Mouse (Mus musculus) embryonic facial prominence, embryonic 13.5 days (tissue): Measurements from ENCODE around the gene Mavs. TPM values are rescaled to one million over a fixed set of nuclear protein-coding genes. Genes with fewer than 3 reads are reported as not detected.
A peak's percentile ranks its signal among the peaks of the same experiment; 100 is the strongest.

Experiments
- ATAC-seq: fragments of 200-750 bp; cut with Nextera tagmentation; 2 replicates; pipeline ENCODE4 v1.8.0; 2017; ENCODE audit warnings: low read depth; ENCODE audit not compliant: insufficient number of reproducible peaks, insufficient read depth, low FRiP score, low TSS enrichment
- H3K27ac ChIP-seq: fragments of 300-500 bp; sonication (generic); 2 replicates; pipeline ENCODE4 v1.5.1; 2015; ENCODE audit warnings: moderate library complexity, mild to moderate bottlenecking, inconsistent platforms
- H3K27me3 ChIP-seq: fragments of 300-500 bp; sonication (generic); 2 replicates; pipeline ENCODE4 v1.6.1; 2015; ENCODE audit warnings: mild to moderate bottlenecking, inconsistent platforms
- H3K36me3 ChIP-seq: fragments of 300-500 bp; sonication (generic); 2 replicates; pipeline ENCODE4 v1.6.1; 2015; ENCODE audit warnings: mild to moderate bottlenecking, inconsistent platforms
- H3K4me1 ChIP-seq: fragments of 300-500 bp; sonication (generic); 2 replicates; pipeline ENCODE4 v1.6.1; 2015; ENCODE audit warnings: inconsistent platforms
- H3K4me2 ChIP-seq: fragments of 300-500 bp; sonication (generic); 2 replicates; pipeline ENCODE4 v1.6.1; 2015; ENCODE audit warnings: moderate library complexity, mild to moderate bottlenecking, inconsistent platforms
- H3K4me3 ChIP-seq: fragments of 300-500 bp; sonication (generic); 2 replicates; pipeline ENCODE4 v1.5.1; 2015; ENCODE audit warnings: mild to moderate bottlenecking, inconsistent platforms
- H3K9ac ChIP-seq: fragments of 300-500 bp; sonication (generic); 2 replicates; pipeline ENCODE4 v1.6.1; 2015; ENCODE audit warnings: mild to moderate bottlenecking, inconsistent platforms
- H3K9me3 ChIP-seq: fragments of 300-500 bp; sonication (generic); 2 replicates; pipeline ENCODE4 v1.6.1; 2016; ENCODE audit warnings: inconsistent platforms
- WGBS: fragments of 180-500 bp; shearing (Covaris S2); methylation state at CpG from one replicate; pipeline ENCODE4 v1.1.7; 2015; ENCODE audit warnings: mixed read lengths; 5-methylcytosine and 5-hydroxymethylcytosine counted together
- polyA plus RNA-seq: library from polyadenylated mRNA; unstranded; fragments of >200 nt; fragmentation: Nextera tagmentation; extraction: Ambion mirVana; gene quantifications from 2 replicates; pipeline ENCODE4 v1.2.1, GENCODE M21; 2015

Mavs gene
- polyA plus RNA-seq, 1 experiment from 2014 or later: 16.1 TPM

DNA sequence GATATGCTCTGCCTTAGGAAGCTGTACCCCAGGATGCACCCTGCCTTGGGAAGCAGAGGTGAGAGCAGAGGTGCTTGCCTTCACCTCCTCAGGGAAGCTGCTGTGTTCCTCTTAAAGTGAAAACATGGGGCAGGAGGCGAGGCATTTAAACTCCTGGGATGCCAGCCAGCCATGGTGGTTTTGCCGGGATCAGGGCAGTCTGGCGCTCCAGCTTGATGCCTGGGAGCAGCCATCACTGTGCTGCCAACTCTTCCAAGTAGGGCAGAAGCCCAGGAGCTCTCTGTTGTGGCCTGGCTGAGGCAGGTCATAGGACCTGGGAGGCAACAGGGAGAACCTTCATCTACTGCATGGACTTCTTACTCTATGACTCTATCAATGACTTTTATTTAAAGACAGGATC is 32.6 kb upstream of the Mavs start:
- Histone ChIP-seq H3K27ac (no peak overlapping the region), H3K27me3 (no peaks in the 10 kb centered on the region), H3K4me3 (no peak overlapping the region), H3K36me3 (peaks cover 35% of the 10 kb centered on the region), H3K4me1 (peaks cover 18% of the 10 kb centered on the region), H3K9ac (no peak overlapping the region), H3K9me3 (no peaks in the 10 kb centered on the region), H3K4me2 (no peak overlapping the region)
- WGBS: 96% methylated on average over 3 of the region's 3 CpGs
- no peak for ATAC-seq

DNA sequence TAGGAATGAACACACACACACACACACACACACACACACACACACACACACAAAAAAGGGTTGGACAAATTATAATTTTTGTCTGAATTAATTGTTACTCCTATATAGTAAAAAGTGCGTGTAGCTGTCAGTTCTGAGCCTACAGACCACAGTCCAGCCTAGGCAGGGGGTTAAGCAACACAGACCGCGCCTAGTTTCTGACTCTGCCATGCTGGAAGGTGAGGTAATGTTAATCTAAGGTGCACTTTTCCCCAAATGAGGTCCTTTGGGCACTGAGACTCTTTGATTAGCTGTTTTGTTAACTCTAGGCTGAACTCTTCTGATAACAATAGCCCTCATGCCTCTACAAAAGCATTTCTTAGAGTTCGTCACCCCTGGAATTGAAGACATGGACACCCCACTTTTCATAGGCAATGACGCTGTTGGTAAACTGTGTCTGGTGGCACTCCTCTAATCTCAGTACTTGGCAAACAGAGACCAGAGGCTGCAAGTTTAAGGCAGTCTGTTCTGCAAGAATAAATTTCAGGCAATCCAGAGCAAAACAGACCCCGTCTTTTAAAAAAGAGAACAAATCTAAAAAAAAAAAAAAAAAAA is 29.9 kb upstream of the Mavs start:
- Histone ChIP-seq H3K4me1 (peaks cover 18% of the 10 kb centered on the region), H3K27ac (peak overlapping the region; percentile 91), H3K4me3 (no peak overlapping the region), H3K27me3 (no peaks in the 10 kb centered on the region), H3K9ac (no peak overlapping the region), H3K9me3 (no peaks in the 10 kb centered on the region), H3K4me2 (no peak overlapping the region), H3K36me3 (peaks cover 19% of the 10 kb centered on the region)
- no peak for ATAC-seq
- WGBS: 79% methylated on average over 6 of the region's 6 CpGs

DNA sequence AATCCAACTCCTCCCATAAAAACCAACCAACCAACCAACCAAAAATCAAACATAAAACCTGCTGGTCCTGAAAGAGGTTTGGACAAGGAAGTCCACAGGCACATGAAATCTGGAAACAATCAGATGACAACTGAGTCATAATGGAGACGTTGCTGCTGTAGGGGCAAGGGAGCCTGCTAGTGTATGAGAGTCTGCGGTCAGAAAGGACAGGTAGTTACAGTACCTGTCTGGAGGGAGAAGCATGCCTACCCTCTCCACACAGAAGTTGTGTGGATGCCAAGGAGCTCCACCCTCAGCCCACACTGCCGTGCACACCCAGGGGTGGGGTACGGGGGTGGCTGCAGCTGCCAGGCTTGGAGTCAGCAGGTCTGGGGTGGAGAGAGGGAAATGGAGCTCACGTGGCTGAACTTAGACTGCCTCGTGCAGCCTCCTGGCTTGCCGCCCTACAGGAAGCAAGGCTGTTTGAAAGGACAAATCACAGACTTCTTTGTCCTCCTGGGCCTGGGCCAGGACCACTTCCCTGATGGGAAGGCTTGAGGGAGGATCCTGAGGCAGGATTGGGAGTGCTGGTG is 29.4 kb upstream of the Mavs start:
- H3K27me3 ChIP-seq: no peaks in the 10 kb centered on the region
- no peaks in the 10 kb centered on the region for H3K9me3 ChIP-seq
- H3K36me3 ChIP-seq: peaks cover 14% of the 10 kb centered on the region
- peak overlapping the region; percentile 40 for H3K4me2 ChIP-seq
- peak; percentile 82 for ATAC-seq
- H3K27ac ChIP-seq: peak overlapping the region; percentile 91
- H3K4me1 ChIP-seq: peaks cover 21% of the 10 kb centered on the region
- no peak overlapping the region for H3K9ac ChIP-seq
- WGBS: 26% methylated on average over 7 of the region's 7 CpGs
- no peak overlapping the region for H3K4me3 ChIP-seq

DNA sequence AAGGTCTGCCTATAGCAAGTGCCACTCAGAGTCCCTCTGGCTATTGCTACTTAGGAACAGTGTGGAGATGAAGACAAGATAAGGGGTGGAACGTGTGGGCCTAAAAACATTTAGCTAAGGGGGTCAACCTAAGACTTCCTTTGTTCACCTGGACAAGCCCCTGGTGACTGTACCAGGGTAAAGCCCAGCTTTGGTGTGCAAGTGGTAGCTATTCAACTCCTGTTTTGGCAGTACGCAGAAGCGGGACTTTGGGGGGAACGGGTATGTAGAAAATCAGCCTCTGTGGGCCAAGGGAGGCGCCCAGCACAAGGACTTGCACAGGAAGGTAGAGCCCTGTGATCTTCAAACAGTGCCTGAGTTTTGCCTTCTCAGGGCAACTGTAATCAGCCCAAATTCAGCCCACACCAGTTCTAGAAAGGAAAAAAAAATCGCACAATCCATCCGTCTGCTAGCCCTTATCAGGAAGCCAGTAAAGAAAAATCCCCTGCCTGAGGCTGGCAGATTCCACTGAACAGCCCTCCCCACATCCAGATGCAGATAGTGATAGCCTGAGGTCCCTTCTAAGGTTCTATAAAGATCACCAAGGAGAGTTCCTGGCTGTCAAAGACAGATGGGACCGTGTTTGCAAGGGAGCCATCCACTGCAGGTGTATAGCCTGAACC is 28.2 kb upstream of the Mavs start:
- H3K4me2 ChIP-seq: no peak overlapping the region
- peak overlapping the region; percentile 91; the same call in 1 of the 2 replicates for H3K27ac ChIP-seq
- no peak overlapping the region for H3K4me3 ChIP-seq
- H3K9ac ChIP-seq: no peak overlapping the region
- no peaks in the 10 kb centered on the region for H3K9me3 ChIP-seq
- H3K4me1 ChIP-seq: peaks cover 25% of the 10 kb centered on the region
- 78% methylated on average over 8 of the region's 8 CpGs for WGBS
- H3K36me3 ChIP-seq: 0 out of 2 replicates have a peak, but pooled peaks cover 5% of the 10 kb centered on the region
- no peaks in the 10 kb centered on the region for H3K27me3 ChIP-seq
- no peak for ATAC-seq

DNA sequence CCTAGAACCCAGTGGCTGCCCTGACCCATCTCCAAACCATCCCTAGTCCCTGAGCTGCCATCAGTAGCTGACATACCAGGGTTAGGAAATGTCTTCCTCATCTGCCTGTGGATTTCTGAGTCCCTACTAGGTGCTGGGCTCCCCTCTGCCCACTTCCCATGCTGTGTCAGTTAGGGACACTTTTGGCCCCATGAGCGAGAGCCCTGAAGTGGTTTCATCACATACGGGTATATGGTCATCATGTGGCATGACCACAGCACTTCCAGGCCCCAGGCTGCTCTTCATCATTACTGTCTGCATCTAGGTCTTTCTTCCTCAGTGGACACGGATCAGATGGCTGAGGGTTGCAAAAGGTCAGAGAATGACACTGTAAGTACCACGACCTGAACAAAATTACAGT is 27.1 kb upstream of the Mavs start, which contains the start of gene Ap5s1:
TSS of gene Ap5s1 (plus strand) at position 301 of the 400 bp plus-strand sequence.
- H3K4me1 ChIP-seq: peaks cover 30% of the 10 kb centered on the region
- no peak for ATAC-seq
- WGBS: 80% methylated on average over 4 of the region's 4 CpGs

DNA sequence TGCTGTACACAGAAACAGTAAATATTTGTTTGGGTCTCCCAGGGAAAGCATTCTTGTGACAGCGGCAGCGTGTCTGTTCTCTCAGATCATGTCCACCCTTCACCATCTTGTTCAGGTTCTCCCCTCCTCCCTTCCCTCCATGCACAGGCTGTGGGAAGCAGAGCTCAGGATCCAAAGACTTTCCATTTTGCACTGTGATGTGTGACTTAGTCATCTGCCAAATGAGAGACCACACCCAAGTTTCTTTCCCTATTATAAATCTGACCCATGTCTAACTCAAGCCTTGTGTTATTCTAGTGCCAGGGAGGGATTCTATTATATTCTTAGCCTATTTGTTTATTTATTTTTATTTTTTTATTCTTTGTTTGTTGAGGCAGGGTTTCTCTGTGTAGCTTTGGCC is 25.5 kb upstream of the Mavs start:
- H3K4me2 ChIP-seq: no peak overlapping the region
- peaks cover 11% of the 10 kb centered on the region for H3K36me3 ChIP-seq
- WGBS: 95% methylated on average over 2 of the region's 2 CpGs
- H3K27ac ChIP-seq: no peak overlapping the region
- H3K9ac ChIP-seq: no peak overlapping the region
- ATAC-seq: no peak
- no peak overlapping the region for H3K4me3 ChIP-seq
- H3K4me1 ChIP-seq: peaks cover 30% of the 10 kb centered on the region
- no peaks in the 10 kb centered on the region for H3K27me3 ChIP-seq
- no peaks in the 10 kb centered on the region for H3K9me3 ChIP-seq

More for the DNA sequence above, 27.1 kb upstream of the Mavs start, which contains the start of gene Ap5s1:
- Histone ChIP-seq H3K9me3 (no peaks in the 10 kb centered on the region), H3K27me3 (no peaks in the 10 kb centered on the region), H3K4me3 (no peak within 1 kb of the TSS), H3K27ac (no peak within 1 kb of the TSS), H3K4me2 (no peak within 1 kb of the TSS), H3K36me3 (no peaks in the 10 kb centered on the region), H3K9ac (no peak within 1 kb of the TSS)

DNA sequence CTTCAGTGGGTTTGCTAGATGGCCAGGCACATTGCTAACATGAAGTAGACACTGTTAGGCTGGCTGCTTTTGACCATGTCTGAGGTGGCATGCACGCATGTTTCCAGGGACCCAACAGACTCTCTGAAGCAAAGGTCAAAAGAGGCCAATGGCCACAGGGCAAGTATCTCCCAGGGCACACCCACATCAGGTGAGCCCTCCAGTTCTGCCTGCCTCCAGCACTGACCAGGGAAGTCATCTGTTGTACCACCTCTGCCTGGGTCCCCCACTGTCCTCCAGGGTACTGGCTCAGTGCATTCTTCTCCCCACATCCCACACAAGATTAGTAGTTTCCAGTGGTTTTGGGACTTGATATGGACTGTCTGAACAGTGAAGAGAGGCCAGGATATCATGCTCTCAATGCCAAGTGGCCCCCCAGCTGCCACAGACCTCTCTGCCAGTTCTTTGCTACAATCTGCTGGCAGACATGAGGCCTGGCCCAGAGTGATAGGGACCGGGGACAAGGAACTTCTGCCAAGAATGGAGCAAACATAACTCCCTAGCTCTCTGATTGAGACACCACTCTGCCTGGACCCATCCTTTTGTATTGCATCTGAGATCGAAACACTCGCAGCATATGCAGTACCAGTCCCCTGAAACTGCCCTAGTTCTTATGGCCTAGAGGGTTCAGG is 24.6 kb upstream of the Mavs start:
- Histone ChIP-seq H3K36me3 (peaks cover 15% of the 10 kb centered on the region), H3K9ac (peak overlapping the region; percentile 77), H3K27me3 (no peaks in the 10 kb centered on the region), H3K4me3 (peak overlapping the region; percentile 57), H3K4me1 (peaks cover 25% of the 10 kb centered on the region), H3K27ac (peak overlapping the region; percentile 85; the same call in 1 of the 2 replicates), H3K9me3 (no peaks in the 10 kb centered on the region), H3K4me2 (peak overlapping the region; percentile 59)
- ATAC-seq: no peak
- 69% methylated on average over 4 of the region's 4 CpGs for WGBS

DNA sequence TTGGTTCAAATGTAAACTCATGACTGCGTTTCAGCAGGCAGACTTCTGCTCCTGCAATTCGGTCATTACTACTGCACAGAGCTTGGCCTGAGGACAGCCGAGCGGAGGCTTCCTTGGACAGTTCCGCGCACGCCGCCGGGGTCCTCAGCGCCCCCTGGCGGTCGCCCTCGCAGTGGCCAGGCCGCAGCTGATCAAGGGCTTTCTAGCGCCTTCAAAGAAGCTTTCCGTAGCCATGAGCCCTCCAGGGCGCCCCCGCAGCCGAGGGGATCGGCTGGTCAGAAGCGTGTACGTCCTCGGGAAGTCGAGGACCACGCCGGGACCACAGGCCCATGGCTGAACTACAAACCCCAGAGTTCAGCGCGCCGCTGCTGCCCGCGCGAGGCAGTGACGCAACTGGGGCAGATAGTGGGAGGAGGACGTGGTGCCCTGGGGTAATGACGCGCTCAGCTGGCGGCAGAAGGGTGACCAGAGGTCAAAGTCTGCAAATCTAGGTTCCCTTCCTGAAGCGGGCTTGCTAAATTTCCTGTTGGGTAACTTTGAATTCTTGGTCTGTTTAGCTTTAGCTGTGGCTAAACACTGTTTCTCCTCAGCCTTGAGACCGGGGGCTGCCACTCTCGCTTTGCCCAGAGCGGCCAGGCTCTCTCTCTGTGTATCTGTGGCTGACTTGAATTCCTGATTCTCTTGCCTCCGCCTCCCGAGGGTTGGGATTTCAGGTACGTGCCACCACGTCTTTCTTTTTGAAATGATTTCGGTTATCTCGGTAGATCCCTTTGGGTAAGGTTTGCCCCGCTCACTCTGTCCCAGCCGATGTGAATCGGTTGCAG is 23.7 kb upstream of the Mavs start:
- H3K36me3 ChIP-seq: peaks cover 22% of the 10 kb centered on the region
- H3K9ac ChIP-seq: peak overlapping the region; percentile 77
- H3K4me3 ChIP-seq: peak overlapping the region; percentile 57
- ATAC-seq: peak; percentile 93
- peak overlapping the region; percentile 59 for H3K4me2 ChIP-seq
- 1% methylated on average over 50 of the region's 50 CpGs for WGBS
- H3K27ac ChIP-seq: peak overlapping the region; percentile 85
- no peaks in the 10 kb centered on the region for H3K9me3 ChIP-seq
- H3K4me1 ChIP-seq: peaks cover 17% of the 10 kb centered on the region
- H3K27me3 ChIP-seq: no peaks in the 10 kb centered on the region

DNA sequence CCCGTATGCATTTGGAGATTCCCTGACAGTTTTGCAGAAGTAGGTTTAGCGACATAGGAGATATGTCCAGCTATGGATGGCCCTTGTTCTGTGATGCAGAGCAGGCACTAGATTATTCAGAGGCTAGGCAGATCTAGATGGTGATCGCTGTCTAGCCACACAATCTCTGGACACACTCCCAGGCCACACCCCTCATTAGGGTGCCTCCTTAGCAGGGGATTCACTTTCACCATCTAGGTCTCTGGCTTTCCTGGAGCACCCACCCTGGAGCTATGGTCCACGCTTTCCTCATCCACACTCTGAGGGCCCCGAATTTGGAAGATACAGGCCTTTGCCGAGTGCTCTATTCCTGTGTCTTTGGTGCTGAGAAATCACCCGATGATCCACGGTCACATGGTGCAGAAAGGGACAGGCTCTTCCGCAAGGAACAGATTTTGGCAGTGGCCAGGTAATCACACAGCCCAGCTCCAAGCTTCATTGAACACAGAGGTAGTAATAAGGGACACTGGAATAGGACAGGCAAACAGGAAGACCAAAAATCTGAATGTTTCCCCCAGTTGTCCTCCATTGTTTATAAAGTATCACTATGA is 22.7 kb upstream of the Mavs start:
- Histone ChIP-seq H3K4me3 (peak overlapping the region; percentile 57), H3K4me1 (peaks cover 12% of the 10 kb centered on the region), H3K27ac (peak overlapping the region; percentile 85; the same call in 1 of the 2 replicates), H3K27me3 (no peaks in the 10 kb centered on the region), H3K4me2 (peak overlapping the region; percentile 59), H3K9ac (peak overlapping the region; percentile 77), H3K36me3 (peaks cover 22% of the 10 kb centered on the region), H3K9me3 (no peaks in the 10 kb centered on the region)
- 65% methylated on average over 9 of the region's 9 CpGs for WGBS
- no peak for ATAC-seq

DNA sequence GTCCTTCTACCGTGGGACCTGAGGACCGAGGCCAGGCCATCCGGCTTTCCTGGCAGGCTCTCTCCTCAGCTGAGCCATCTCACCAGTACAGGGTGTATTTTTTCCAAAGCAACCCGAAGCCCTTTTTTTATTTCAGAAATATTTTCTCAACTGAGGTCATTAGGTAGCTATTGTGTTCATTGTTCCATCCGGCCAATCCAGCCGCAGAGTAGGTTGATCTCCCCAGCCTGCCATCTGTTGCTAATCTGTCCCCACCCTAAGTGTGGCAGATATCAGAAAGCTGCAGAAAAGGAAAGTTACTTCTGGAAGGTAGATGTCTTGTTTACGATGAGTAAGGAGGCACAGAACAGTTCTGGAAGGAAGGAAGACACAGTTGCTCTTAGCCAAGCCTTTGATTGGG is 20.1 kb upstream of the Mavs start:
- H3K9ac ChIP-seq: peak overlapping the region; percentile 27; the same call in 1 of the 2 replicates
- no peak overlapping the region for H3K27ac ChIP-seq
- no peak overlapping the region for H3K4me2 ChIP-seq
- H3K36me3 ChIP-seq: peaks cover 22% of the 10 kb centered on the region
- peaks cover 12% of the 10 kb centered on the region for H3K4me1 ChIP-seq
- H3K9me3 ChIP-seq: no peaks in the 10 kb centered on the region
- 77% methylated on average over 7 of the region's 7 CpGs for WGBS
- H3K4me3 ChIP-seq: no peak overlapping the region
- ATAC-seq: no peak
- no peaks in the 10 kb centered on the region for H3K27me3 ChIP-seq
